Mouse (Mus musculus) heart, postnatal 36 days (tissue): ENCODE measurements around the gene Blcap. TPM values are rescaled to one million over a fixed set of nuclear protein-coding genes. Genes with fewer than 3 reads are reported as not detected.
A peak's percentile ranks its signal among the peaks of the same experiment; 100 is the strongest.
"Not testable (repeated sequence)": the region's sequence is repeated elsewhere in the genome, so short reads cannot be mapped to it uniquely, and the experiment has no call there.

Experiments used
- DNase-seq, 2 experiments: peaks; one replicate each; pipeline ENCODE4 v3.0.0; 2021 to 2022
- intact Hi-C: fragments of 180-260 bp; cut with DNase I; formaldehyde crosslinking; loops from one replicate; pipeline ENCODE4 v1.15.1; 2025
- total RNA-seq, 2 experiments: library from RNA; stranded (reverse); gene quantifications; 2 replicates each; pipeline ENCODE4 v1.2.3; 2021

The Blcap gene
- 10 to 100 TPM; 46.0 to 53.7 TPM for total RNA-seq

DNA sequence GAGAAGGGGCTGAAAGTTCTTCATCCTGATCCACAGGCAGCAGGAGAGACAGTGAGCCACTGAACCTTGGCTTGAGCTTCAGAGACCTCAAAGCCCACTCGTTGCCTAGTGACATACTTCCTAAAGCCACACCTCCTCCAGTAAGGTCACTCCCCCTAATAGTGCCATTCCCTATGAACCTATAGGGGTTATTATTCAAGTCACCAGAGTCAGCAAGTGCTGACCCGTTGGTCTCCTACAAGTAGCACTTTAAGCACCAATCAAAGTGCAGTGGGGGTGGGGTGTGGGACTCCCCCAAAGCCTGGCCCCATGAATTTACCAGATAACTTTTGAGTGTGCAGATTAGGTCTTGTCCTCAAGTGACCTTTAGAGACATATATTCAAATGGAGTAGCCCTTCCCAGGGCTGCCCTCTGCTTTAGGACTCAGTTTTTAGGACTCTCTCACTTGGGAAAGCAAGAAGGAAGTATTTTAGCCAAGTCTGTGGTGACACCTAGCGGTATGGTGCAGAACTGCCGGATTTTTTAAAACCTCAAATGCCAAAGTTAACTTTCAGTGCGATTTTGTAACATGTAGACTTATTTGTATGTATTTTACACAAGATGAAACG lies at the start of gene Blcap:
TSS of gene Blcap (minus strand) at position 51 of the 609 bp plus-strand sequence.
- intact Hi-C loops: loop anchor here (1.0 to 5.0 kb wide), 5 partner anchors 91 to 364 kb away; no protein-coding TSS in a partner anchor
- DNase-seq: peak; percentile 61 to 66

DNA sequence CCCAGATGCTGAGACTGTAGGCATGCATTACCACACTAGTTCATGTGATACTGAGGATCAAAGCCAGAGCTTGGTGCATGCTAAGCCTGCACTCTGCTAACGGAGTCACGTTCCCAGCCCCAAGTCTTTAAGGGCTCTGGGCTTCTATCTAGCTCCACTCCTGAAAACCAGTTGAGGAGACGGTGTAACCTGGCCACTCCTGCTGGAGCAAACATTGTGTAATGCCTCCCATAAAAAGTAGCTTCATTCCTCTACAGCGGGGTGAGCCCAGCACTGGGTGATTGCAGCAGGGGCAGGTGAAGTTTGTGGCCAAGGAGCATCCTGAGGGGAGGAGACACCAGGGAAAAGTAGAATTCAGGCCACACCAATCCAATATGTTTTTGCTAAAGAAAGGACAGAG lies 47.3 kb upstream of the Blcap start:
- intact Hi-C loops: no loop called here
- DNase-seq: no peak

DNA sequence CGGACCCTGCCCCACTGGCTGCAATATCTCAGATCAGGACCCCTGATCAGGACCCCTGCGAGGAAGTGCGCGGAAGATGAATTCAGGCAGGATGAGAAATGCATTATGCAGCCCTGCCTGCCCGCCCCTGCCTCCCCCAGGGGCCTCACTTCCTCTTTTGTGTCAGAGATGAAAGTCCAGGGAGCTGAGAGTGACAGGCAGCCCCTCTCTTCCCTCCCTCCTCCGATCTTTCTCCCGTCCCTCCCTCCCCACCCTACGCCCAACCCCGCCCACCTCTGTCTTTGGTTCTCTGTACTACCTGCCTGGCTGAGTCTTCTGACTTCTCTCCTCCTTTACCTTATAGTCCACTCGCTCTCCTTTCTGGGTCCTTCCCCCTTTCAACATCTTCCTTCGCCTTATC lies 42.9 kb upstream of the Blcap start:
- no peak for DNase-seq
- intact Hi-C loops: no loop called here

DNA sequence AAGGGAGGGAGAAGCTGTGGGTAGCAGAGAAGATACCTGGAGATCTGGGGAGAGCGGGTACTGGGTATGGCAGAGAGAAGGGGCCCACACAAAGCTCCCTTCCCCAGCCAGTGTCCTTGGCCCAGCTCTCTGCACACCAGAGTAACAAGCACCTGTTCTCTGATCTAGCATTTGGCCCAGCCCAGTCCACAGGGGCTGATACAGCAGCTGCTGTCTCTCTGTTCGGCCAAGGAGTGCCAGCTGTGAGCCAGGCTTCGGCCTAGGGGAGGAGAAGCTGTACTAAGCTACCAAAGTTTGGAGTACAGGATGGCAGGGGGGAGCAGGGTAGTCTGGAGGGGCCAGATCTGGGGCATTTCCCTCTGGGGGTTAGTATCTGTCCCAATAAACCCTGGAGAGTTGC lies 40.7 kb upstream of the Blcap start:
- intact Hi-C loops: no loop called here
- DNase-seq: no peak

DNA sequence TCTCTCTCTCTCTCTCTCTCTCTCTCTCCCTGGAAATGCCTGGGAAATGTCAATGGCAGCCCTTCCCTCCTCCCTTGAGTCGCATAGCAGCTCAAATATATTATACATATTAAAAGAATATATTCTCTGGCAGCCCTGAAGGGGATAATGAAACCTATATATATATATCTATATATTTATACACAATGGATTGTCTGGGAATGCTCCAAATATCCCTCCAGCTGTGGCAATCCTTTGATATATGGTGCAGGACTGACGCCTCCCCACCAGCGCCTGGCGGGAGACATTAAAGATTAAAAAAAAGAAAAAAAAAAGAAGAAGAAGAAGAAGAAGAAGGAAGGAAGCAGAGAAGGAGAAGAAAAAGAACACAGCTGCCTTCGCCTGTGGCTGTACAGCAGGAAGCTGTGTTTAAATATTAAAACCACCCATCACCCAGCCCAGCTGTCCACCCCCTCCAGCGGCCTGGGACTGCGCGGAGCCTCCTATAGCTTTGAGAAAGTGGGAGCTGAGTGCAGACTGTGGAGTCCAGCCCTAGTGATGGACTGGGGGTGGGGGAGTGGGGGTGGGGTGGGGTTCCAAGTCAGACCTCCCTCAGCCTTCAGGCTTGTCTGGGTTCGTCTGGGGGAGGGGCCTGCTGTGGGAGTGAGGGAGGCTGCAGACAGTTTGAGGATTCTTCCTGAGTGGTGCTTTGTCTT lies 36.6 kb upstream of the Blcap start:
- no peak for DNase-seq
- intact Hi-C loops: loop anchor here (5.0 to 10.0 kb wide), 2 partner anchors 385 to 737 kb away; no protein-coding TSS in a partner anchor

DNA sequence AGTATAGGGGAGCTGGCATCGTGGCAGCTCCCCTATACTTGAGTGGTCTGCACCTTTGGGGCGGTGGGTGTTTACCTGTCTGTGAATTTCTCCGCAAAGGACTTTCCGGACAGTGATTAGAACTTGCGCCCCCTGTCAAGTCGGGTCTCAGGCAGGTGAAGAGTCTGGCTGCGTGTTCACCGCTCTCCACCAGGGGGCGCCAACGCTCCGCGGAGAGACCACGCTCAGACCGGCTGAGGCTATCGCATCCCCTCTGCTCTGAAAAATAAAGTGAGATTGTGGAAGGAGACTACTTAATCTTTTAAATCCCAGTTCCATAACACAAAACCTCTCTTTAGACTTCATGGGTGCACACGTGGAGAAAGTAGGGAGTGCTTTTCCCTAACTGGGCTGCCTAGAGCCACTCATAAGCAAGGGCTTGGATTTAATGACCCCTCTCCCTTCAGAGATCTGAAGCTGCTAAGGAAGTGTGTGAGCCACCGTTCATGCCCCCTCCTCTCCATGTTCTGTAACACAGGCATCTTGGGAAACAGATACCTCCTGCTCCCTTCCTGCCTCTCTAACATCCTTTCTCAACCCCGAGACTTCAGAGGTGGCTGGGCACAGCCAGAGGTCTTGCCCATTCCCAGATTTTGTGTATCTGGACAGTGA lies 34.1 kb upstream of the Blcap start:
- intact Hi-C loops: loop anchor here (5.0 to 10.0 kb wide), 2 partner anchors 387 to 740 kb away; no protein-coding TSS in a partner anchor
- DNase-seq: peak; percentile 77 to 84

DNA sequence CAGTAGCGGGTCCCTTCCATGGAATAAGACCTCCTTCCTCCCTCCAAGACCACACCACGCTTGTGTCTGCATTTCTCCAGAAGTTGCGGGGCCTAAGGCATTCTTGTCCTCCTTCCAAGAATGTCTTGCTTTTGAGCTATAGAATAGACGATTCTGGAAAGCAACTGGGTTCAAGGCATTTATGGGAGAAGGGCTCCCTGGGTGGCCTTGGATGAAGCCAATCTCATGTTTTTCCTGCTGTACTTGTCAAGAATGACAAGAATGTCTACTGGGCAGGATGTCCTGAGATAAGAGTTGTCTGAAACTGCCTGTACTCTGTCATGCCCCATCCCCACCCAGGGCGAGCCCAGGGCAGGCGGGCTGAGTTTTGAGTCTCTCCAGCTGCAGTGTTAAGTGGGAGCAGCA lies 30.4 kb upstream of the Blcap start:
- intact Hi-C loops: loop anchor here (5.0 to 10.0 kb wide), 2 partner anchors 601 to 743 kb away; no protein-coding TSS in a partner anchor

DNA sequence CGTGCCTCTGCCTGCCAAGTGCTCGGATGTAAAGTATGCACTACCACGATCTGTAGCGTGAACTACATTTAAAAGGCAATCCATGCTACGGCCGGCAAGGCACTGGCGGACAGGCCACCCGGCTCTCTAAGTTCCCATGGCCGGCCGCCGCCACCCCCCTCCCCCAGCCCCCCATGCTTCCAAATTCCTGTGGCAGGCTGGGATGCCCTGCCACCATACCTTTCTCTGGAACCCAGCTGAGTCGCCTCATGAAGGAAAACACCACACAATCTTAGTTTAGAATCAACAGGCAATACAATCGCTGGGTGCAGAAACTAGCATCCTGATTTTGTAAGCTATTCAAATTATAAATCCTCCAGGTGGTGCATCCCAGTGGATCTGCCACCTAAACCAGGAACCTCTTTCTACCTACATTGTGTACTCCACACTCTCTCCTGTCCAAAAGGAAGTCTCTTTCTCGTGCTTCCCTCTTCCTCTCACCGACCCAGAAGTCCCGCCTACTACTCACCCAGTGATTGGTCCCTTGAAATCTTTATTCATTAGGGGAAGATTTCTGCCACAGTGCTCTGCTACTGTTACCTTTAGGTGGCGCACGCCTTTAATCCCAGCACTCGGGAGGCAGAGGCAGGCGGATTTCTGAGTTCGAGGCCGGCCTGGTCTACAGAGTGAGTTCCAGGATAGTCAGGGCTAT lies 25.9 kb upstream of the Blcap start:
- DNase-seq: no peak
- intact Hi-C loops: no loop called here

More for the DNA sequence above, 30.4 kb upstream of the Blcap start:
- no peak for DNase-seq

DNA sequence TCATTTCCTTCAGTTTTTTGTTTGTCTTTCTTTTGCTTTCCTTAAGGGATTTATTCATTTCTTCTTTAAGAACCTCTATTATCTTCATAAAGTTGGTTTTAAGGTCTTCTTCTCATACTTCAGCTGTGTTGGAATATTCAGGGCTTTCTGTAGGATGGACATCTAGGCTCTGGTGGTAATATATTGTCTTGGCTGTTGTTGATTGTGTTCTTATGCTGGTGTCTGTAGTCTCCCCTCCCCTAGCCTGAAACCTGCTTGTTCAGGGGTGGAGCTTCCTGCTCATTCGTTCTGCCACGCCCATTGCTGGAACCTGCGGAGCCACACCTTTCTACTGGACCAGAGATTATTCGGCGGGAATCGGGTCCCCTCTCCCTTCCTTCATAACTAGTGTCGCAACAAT lies 14.3 kb upstream of the Blcap start:
- intact Hi-C loops, DNase-seq: not testable (repeated sequence)

DNA sequence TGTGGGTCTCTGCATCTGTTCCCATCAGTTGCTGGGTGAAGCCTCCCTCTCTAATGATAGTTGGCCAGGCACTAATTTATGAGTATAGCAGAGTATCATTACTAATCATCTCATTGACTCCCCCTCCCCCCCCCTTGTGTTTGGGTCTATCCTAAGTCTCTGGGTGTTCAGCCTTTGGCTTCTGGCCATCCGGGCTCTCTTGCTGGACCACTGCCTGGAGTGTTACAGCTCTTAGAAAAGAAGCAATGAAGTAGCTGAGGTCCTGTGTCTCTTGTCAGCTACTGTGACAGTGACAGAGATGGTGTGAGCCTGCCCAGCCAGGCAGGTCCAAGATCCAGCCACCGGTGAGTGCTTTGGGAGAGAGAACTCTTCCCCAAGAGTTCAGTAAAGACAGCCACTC lies 1.7 kb upstream of the Blcap start:
- intact Hi-C loops: loop anchor here (5.0 kb wide), 1 partner anchor 365 kb away; no protein-coding TSS in a partner anchor
- no peak for DNase-seq

DNA sequence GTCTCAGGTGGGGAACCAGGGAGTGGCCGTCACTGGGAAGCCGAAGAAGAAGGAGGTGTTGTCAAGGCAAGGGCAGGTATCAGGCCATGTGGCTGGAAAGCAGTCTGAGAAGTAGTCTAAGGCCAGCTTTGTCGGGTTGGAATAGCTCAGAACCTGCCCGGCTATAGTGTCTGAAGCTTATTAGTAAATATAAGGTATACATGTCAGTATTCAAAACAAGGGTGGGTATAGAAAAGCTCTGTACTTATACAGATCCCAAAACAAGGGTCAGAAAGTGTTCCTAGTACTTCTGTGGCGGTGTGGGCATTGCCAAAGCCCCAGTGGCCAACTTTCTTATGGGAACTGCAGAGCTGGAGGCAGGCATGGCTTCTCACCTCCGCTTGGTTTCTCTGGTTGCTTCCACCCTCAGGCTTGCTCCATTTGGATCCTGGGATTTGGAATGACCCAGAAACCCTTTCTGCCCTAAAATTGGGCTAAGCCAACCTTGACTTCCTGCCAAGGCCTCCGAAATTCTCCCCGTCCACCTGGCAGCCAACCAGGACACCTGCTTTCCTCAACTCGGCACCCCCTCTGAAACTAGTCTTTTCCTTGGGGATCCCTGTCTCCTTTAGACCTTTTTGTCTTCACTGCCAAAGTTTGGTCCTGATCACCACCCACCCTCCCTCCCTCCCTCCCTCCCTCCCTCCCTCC lies 1.1 kb downstream of the Blcap start:
- intact Hi-C loops: loop anchor here (5.0 kb wide), 1 partner anchor 363 kb away; no protein-coding TSS in a partner anchor
- DNase-seq: no peak

DNA sequence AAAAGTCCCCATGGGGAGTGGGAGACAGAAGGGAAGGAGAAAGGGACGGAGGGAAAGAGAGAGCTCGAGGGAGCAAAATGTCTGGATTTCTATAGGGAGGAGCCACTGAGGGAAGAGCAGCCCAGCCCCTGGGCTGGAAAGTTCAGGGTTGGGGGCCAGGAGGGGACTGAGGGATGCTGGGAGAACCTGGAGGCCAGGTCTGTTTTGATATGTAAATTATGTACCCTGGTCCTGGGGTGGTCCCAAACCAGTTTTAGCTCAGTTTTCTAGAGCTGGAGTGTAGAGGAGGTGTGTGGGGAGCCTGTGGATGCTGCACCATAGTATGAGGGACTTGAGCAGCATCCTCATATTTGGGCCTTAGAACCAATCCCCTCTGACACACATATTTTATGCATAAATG lies 2.2 kb downstream of the Blcap start:
- no peak for DNase-seq
- intact Hi-C loops: no loop called here

DNA sequence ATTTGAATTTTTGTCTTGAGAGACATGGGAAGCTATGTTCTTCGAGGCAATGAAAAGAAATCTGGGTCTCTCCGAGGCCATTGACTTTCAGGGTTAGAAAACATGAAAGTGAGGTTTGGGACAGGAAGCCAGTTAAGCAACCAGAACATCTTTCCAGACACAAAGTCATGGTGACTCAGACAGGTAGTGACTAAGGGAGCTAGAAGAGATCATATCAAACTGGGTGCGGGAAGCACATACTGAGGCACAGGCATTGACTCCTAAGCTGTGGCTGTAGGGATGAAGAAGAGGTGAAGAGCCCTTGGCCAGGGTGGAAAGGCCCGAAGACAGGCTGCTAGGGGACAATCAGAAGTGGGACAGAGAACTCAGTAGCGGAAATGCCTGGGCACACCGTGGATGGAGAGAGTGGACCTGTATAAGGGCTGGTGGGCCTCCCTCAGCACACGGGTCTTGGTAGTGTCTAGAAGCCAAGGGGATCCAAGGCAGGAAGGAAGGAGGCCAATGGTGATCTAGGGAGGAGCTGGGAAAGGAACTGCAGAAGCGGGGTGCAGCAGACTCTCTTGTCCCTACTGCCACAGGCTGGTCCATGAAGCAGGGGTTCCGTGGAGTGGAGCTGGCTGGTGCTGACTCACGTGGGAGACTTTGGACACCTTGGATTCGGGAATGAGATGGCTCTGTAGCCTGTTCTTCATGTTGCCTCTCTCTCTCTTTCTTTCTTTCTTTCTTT lies 3.7 kb downstream of the Blcap start:
- intact Hi-C loops: no loop called here
- no peak for DNase-seq

DNA sequence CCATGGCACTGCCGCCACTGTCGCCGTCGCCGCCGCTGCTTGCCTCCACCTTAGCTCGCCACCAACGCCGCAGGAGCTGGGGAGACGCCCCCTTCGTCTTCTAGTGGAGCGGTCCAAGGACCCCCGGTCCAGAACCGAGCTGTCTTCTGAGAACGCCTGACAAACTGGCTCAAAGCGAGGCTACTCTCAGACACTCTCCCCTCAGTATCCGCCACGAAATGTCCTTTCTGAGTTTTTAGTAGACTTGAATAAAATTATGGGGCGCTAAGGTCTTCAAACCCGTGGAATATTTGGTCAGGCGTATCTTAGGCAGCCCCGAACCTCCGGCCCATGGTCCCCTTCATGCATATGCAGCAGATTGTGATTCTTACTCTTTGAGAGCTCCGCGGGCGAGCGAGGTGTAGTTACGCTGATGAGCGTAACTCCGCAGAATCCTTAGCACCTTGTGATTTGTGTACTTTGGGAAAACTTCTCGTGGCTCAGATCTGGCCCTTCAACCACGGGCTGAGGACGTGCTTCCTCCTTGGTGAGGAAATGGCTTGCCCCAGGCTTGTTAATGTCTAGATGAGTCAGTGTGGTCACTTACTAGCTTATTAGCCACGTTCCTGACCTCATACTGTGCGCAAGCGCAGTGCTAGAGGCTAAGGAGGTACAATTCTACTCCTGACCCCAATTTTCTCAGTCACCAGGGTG lies 4.7 kb downstream of the Blcap start:
- DNase-seq: peak; percentile 90 to 95

DNA sequence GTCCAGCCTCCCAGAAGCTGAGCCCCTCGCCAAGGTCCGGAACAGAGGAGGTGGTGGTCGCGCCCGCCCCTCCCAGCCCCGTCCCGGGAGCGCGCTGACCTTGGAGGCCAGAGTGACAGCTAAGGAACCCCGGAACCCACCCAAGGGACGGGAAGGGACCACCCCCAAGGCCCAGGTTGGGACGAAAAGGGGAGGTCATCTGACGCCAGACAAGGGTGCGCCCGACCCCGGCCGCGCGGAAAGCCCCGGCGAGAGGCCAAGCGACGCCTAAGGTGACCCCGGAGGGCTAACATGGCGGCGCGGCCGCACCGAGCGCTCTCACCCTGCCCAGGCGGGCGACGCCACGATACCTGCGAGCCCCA lies 5.2 kb downstream of the Blcap start:
- DNase-seq: no peak
- intact Hi-C loops: no loop called here

More for the DNA sequence above, 4.7 kb downstream of the Blcap start:
- intact Hi-C loops: no loop called here

DNA sequence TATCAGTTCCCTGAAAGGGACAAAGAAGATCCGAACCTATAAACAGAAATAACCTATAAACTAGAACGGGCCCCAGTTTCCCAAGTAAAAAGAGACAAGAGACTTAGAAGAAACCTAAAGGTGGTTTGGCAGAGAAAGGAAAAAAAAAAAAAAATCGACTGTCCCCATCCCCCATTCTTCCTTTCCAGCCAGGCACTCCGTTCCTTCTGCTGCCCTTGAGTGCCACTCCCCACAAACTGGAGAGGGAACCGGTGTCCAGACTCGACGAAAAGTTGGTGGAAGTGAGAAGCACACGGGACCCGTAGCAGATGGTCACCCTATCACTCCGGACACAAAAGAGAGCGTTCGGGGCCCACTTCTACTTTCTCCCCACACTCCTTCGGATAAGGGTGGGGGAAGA lies 5.6 kb downstream of the Blcap start:
- intact Hi-C loops: no loop called here
- DNase-seq: no peak

DNA sequence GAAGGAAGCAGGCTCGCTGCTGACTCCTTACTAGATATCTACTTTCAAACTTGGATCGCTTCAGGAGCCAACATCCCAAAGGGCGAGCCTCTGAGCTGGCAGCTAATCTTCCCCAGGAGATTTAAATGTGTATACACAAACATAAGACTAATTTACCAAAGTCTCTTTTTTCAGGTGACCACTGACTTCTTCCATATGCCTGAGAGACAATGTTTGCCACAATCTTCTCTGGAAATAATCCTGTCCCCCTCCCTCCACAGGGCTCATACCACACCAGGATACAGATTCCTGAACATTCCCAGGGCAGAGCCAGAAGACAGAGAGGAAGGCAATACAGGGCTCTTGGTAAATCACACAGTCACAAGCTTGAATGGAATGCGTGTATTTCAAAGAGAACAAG lies 6.4 kb downstream of the Blcap start:
- DNase-seq: no peak
- intact Hi-C loops: no loop called here

DNA sequence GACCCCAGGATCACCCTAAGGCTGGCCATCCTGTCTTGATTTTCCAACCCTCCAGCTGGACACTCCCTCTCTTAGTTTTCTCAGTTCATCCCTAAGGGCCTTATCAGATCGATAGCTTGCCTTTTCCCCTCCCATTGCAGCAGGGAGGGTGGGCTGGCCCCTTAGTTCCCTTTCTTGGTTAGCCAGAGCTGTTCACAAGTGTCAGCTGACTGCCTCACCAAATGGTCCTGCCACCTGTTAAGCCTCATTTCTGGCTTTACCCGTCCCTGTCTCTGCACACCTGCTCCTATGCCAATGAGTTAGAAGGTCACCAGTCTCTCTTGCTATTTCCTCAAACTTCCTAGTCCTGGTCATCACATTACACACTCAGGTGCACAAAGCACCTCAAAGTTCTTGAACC lies 8.0 kb downstream of the Blcap start:
- intact Hi-C loops: no loop called here
- DNase-seq: no peak

DNA sequence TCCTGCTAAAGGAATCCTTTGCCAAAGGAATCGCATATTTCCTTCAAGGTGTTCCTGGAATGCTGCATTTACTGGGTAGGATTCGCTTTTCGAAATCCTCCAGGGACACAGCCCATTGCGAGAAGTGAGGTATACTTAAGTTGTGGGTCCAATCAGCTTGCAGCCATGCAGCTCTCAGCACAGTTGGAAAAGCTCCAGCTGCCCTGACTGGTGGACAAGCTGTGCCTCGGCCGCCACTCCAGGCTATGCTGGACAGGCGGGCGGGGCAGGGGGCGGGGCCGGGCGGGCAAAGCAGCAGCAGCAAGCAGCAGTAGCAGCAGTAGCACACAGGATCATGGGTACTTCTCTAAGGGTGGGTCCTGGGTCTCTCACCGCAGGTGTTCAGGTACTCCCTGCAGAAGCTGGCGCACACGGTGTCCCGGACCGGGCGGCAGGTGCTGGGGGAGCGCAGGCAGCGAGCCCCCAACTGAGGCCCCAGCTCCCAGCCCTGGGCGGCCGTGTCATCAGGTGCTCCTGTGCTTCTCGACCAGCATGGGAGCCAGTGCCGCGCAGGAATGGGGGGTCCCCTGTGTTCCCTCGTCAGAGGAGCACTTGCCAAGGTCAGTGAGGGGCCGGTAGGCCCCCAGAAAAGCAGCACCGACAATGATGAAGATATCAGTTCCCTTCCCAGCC lies 9.8 kb downstream of the Blcap start:
- intact Hi-C loops: no loop called here
- DNase-seq: peak; percentile 76 to 79
